Mouse (Mus musculus): ENCODE results near the gene Vps9d1. TPM values are rescaled to one million over a fixed set of nuclear protein-coding genes. Genes with fewer than 3 reads are reported as not detected.
"Not testable (repeated sequence)": the region's sequence is repeated elsewhere in the genome, so short reads cannot be mapped to it uniquely, and the experiment has no call there.

Vps9d1 gene
- polyA plus RNA-seq, 1 experiment from 2014 or later = 34.9 TPM

GRCm38 (mm10) chr8:123279828-123280227 is 25.7 kb upstream of the Vps9d1 start:
- H3K9me3 ChIP-seq = no peaks in the 10 kb centered on the region
- no peak overlapping the region for H3K9ac ChIP-seq
- H3K4me3 ChIP-seq (replicated peaks) = no peak overlapping the region
- H3K27me3 ChIP-seq = no peaks in the 10 kb centered on the region
- peaks cover 59% of the 10 kb centered on the region for H3K36me3 ChIP-seq (replicated peaks)
- H3K4me1 ChIP-seq = no peaks in the 10 kb centered on the region
- ATAC-seq (ENCODE audit: low FRiP score) = no peak
- no peak overlapping the region for H3K4me2 ChIP-seq
- 97% methylated on average over 4 of the region's 4 CpGs for WGBS
- no peak overlapping the region for H3K27ac ChIP-seq

- Histone ChIP-seq H3K36me3 (replicated peaks) (peaks cover 66% of the 10 kb centered on the region), H3K4me1 (no peaks in the 10 kb centered on the region), H3K4me2 (no peak overlapping the region), H3K27me3 (no peaks in the 10 kb centered on the region), H3K9ac (no peak overlapping the region), H3K4me3 (replicated peaks) (no peak overlapping the region), H3K27ac (no peak overlapping the region), H3K9me3 (no peaks in the 10 kb centered on the region)
- WGBS = 84% methylated on average over 7 of the region's 7 CpGs
- no peak for ATAC-seq (ENCODE audit: low FRiP score)
Observed at GRCm38 (mm10) chr8:123278445-123278844, 24.3 kb upstream of the Vps9d1 start.

GRCm38 (mm10) chr8:123275096-123275495 is 20.9 kb upstream of the Vps9d1 start:
- ATAC-seq (ENCODE audit: low FRiP score) = no peak
- WGBS = 97% methylated on average over 12 of the region's 12 CpGs
- H3K9ac ChIP-seq = no peak overlapping the region
- no peak overlapping the region for H3K4me2 ChIP-seq
- peaks cover 61% of the 10 kb centered on the region for H3K36me3 ChIP-seq (replicated peaks)
- no peaks in the 10 kb centered on the region for H3K4me1 ChIP-seq
- no peaks in the 10 kb centered on the region for H3K27me3 ChIP-seq
- no peak overlapping the region for H3K27ac ChIP-seq
- H3K4me3 ChIP-seq (replicated peaks) = no peak overlapping the region
- H3K9me3 ChIP-seq = no peaks in the 10 kb centered on the region

GRCm38 (mm10) chr8:123274447-123274846 is 20.3 kb upstream of the Vps9d1 start:
- 91% methylated on average over 5 of the region's 5 CpGs for WGBS
- H3K27ac ChIP-seq = no peak overlapping the region
- no peak overlapping the region for H3K9ac ChIP-seq
- no peaks in the 10 kb centered on the region for H3K4me1 ChIP-seq
- peaks cover 65% of the 10 kb centered on the region for H3K36me3 ChIP-seq (replicated peaks)
- H3K4me3 ChIP-seq (replicated peaks) = no peak overlapping the region
- no peak overlapping the region for H3K4me2 ChIP-seq
- H3K27me3 ChIP-seq = no peaks in the 10 kb centered on the region
- H3K9me3 ChIP-seq = no peaks in the 10 kb centered on the region
- no peak for ATAC-seq (ENCODE audit: low FRiP score)

GRCm38 (mm10) chr8:123271901-123272300 is 17.8 kb upstream of the Vps9d1 start:
- Histone ChIP-seq H3K27me3 (no peaks in the 10 kb centered on the region), H3K4me2 (no peak overlapping the region), H3K27ac (0 out of 2 replicates have a peak overlapping the region, but pooled peaks have one; percentile 31), H3K9ac (no peak overlapping the region), H3K36me3 (replicated peaks) (peaks cover 75% of the 10 kb centered on the region), H3K4me1 (no peaks in the 10 kb centered on the region), H3K9me3 (no peaks in the 10 kb centered on the region), H3K4me3 (replicated peaks) (no peak overlapping the region)
- ATAC-seq (ENCODE audit: low FRiP score) = no peak
- 86% methylated on average over 4 of the region's 4 CpGs for WGBS

- 94% methylated on average over 10 of the region's 10 CpGs for WGBS
- no peak overlapping the region for H3K4me3 ChIP-seq (replicated peaks)
- peaks cover 80% of the 10 kb centered on the region for H3K36me3 ChIP-seq (replicated peaks)
- no peaks in the 10 kb centered on the region for H3K9me3 ChIP-seq
- H3K27ac ChIP-seq = no peak overlapping the region
- ATAC-seq (ENCODE audit: low FRiP score) = no peak
- no peak overlapping the region for H3K9ac ChIP-seq
- no peaks in the 10 kb centered on the region for H3K27me3 ChIP-seq
- no peak overlapping the region for H3K4me2 ChIP-seq
- H3K4me1 ChIP-seq = no peaks in the 10 kb centered on the region
Observed at GRCm38 (mm10) chr8:123271147-123271546, 17.0 kb upstream of the Vps9d1 start.

GRCm38 (mm10) chr8:123267926-123268656 is 13.9 kb upstream of the Vps9d1 start:
- H3K4me2 ChIP-seq = no peak overlapping the region
- H3K27me3 ChIP-seq = no peaks in the 10 kb centered on the region
- H3K9ac ChIP-seq = no peak overlapping the region
- no peak overlapping the region for H3K27ac ChIP-seq
- WGBS = 88% methylated on average over 14 of the region's 14 CpGs
- no peaks in the 10 kb centered on the region for H3K4me1 ChIP-seq
- H3K9me3 ChIP-seq = no peaks in the 10 kb centered on the region
- ATAC-seq (ENCODE audit: low FRiP score) = no peak
- H3K36me3 ChIP-seq (replicated peaks) = peaks cover 85% of the 10 kb centered on the region
- H3K4me3 ChIP-seq (replicated peaks) = no peak overlapping the region

- H3K27ac ChIP-seq; H3K4me2 ChIP-seq; H3K4me3 ChIP-seq (replicated peaks); ATAC-seq (ENCODE audit: low FRiP score); H3K27me3 ChIP-seq; H3K9ac ChIP-seq; H3K9me3 ChIP-seq: not testable (repeated sequence)
- H3K36me3 ChIP-seq (replicated peaks) = peaks cover 61% of the 10 kb centered on the region
- H3K4me1 ChIP-seq = peaks cover 27% of the 10 kb centered on the region
- 91% methylated on average over 8 of the region's 8 CpGs for WGBS
Observed at GRCm38 (mm10) chr8:123257593-123257992, 3.4 kb upstream of the Vps9d1 start.

GRCm38 (mm10) chr8:123257114-123257513 is 3.0 kb upstream of the Vps9d1 start:
- ATAC-seq (ENCODE audit: low FRiP score) = no peak
- peaks cover 57% of the 10 kb centered on the region for H3K36me3 ChIP-seq (replicated peaks)
- H3K4me3 ChIP-seq (replicated peaks) = no peak overlapping the region
- no peaks in the 10 kb centered on the region for H3K27me3 ChIP-seq
- H3K9me3 ChIP-seq = no peaks in the 10 kb centered on the region
- H3K9ac ChIP-seq = no peak overlapping the region
- no peak overlapping the region for H3K4me2 ChIP-seq
- 79% methylated on average over 3 of the region's 3 CpGs for WGBS
- peaks cover 27% of the 10 kb centered on the region for H3K4me1 ChIP-seq
- 0 out of 2 replicates have a peak overlapping the region, but pooled peaks have one; percentile 25 for H3K27ac ChIP-seq

- WGBS = 70% methylated on average over 6 of the region's 6 CpGs
- Histone ChIP-seq H3K4me3 (replicated peaks) (peak overlapping the region; percentile 97), H3K9ac (peak overlapping the region; percentile 93), H3K9me3 (no peaks in the 10 kb centered on the region), H3K4me2 (peak overlapping the region; percentile 97), H3K27ac (no peak overlapping the region), H3K36me3 (replicated peaks) (peaks cover 58% of the 10 kb centered on the region), H3K4me1 (peaks cover 27% of the 10 kb centered on the region), H3K27me3 (no peaks in the 10 kb centered on the region)
- no peak for ATAC-seq (ENCODE audit: low FRiP score)
Observed at GRCm38 (mm10) chr8:123255170-123255569, 1.0 kb upstream of the Vps9d1 start.

GRCm38 (mm10) chr8:123253451-123254098 is 573 bp downstream of the Vps9d1 start:
- peak; percentile 47 for ATAC-seq (ENCODE audit: low FRiP score)
- Histone ChIP-seq H3K36me3 (replicated peaks) (peaks cover 56% of the 10 kb centered on the region), H3K9me3 (no peaks in the 10 kb centered on the region), H3K4me3 (replicated peaks) (peak overlapping the region; percentile 97), H3K27ac (peak overlapping the region; percentile 85), H3K4me2 (peak overlapping the region; percentile 97), H3K9ac (peak overlapping the region; percentile 93), H3K27me3 (no peaks in the 10 kb centered on the region), H3K4me1 (peaks cover 27% of the 10 kb centered on the region)
- under 1% methylated on average over 39 of the region's 40 CpGs for WGBS

GRCm38 (mm10) chr8:123252925-123253324 is 1.2 kb downstream of the Vps9d1 start:
- no peak overlapping the region for H3K27ac ChIP-seq

GRCm38 (mm10) chr8:123250940-123251339 is 3.2 kb downstream of the Vps9d1 start:
- H3K27ac ChIP-seq = no peak overlapping the region
- no peak overlapping the region for H3K4me3 ChIP-seq (replicated peaks)
- 93% methylated on average over 5 of the region's 5 CpGs for WGBS
- no peak for ATAC-seq (ENCODE audit: low FRiP score)
- no peak overlapping the region for H3K9ac ChIP-seq
- H3K9me3 ChIP-seq = no peaks in the 10 kb centered on the region
- H3K4me1 ChIP-seq = peaks cover 22% of the 10 kb centered on the region
- peaks cover 57% of the 10 kb centered on the region for H3K36me3 ChIP-seq (replicated peaks)
- no peak overlapping the region for H3K4me2 ChIP-seq
- H3K27me3 ChIP-seq = no peaks in the 10 kb centered on the region

More at GRCm38 (mm10) chr8:123252925-123253324, 1.2 kb downstream of the Vps9d1 start:
- Histone ChIP-seq H3K36me3 (replicated peaks) (peaks cover 56% of the 10 kb centered on the region), H3K9ac (peak overlapping the region; percentile 93), H3K27me3 (no peaks in the 10 kb centered on the region), H3K9me3 (no peaks in the 10 kb centered on the region), H3K4me1 (peaks cover 27% of the 10 kb centered on the region), H3K4me3 (replicated peaks) (peak overlapping the region; percentile 97), H3K4me2 (peak overlapping the region; percentile 97)
- WGBS = 64% methylated on average over 4 of the region's 4 CpGs
- ATAC-seq (ENCODE audit: low FRiP score) = no peak
